34 mouse cellular contexts compared by ENCODE assay signal in the genomic region with DNA sequence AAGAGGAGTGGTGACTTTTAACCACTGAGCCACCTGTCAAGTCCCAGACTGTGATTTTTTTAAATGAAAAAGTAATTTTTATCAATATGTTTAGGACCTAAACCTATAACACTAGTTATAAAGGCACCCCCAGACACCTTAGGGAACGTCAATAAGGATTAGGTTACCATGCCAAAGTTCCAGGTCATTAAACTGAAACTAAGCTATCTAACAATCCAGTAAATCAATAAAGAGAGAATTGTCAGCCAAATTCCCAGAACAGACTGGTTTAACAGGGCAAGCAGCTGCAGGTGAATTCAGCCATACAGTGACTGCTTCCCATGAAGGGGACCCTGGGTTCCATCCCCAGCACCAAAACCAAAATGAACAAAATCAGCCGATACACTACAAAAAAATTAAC.
"Had no signal": no experiment of that assay in that cellular context is flagged by ENCODE, and none has a peak within 500 bp of the region (broad histone marks: within the 10 kb centered on the region; RNA-seq: fewer than 3 reads in every experiment).

No protein-coding gene starts in this region.

- H3K9ac ChIP-seq: heart, embryonic 12.5 days; heart, embryonic 13.5 days; heart, embryonic 15.5 days; hindbrain, embryonic 12.5 days; hindbrain, embryonic 13.5 days; hindbrain, embryonic 14.5 days; hindbrain, embryonic 15.5 days; intestine, embryonic 15.5 days; kidney, embryonic 15.5 days had no signal

- H3K9me3 ChIP-seq: heart, embryonic 10.5 days; heart, embryonic 12.5 days; heart, embryonic 13.5 days; heart, embryonic 15.5 days; hindbrain, embryonic 10.5 days; hindbrain, embryonic 12.5 days; hindbrain, embryonic 15.5 days; intestine, embryonic 15.5 days; kidney, embryonic 15.5 days had no signal

- H3K27me3 ChIP-seq: heart, embryonic 12.5 days; heart, embryonic 13.5 days; heart, embryonic 15.5 days; hindbrain, embryonic 12.5 days; hindbrain, embryonic 13.5 days; hindbrain, embryonic 15.5 days; intestine, embryonic 15.5 days; kidney, embryonic 15.5 days had no signal

- ATAC-seq: hindbrain, embryonic 16.5 days; hindbrain, postnatal 0 days; inflammation-experienced regulatory T-cells, adult 6 months; intestine, embryonic 15.5 days; intestine, embryonic 16.5 days; intestine, postnatal 0 days had no signal

- H3K36me3 ChIP-seq: heart, embryonic 10.5 days; heart, embryonic 12.5 days; heart, embryonic 13.5 days; heart, embryonic 15.5 days; hindbrain, embryonic 10.5 days; hindbrain, embryonic 12.5 days; hindbrain, embryonic 13.5 days; hindbrain, embryonic 15.5 days; intestine, embryonic 15.5 days; kidney, embryonic 15.5 days had no signal

- H3K4me3 ChIP-seq: heart, embryonic 10.5 days; heart, embryonic 12.5 days; heart, embryonic 13.5 days; heart, embryonic 15.5 days; hindbrain, embryonic 10.5 days; hindbrain, embryonic 12.5 days; hindbrain, embryonic 13.5 days; hindbrain, embryonic 15.5 days; intestine, embryonic 15.5 days; kidney, embryonic 15.5 days; layer of hippocampus, adult 2 months had no signal

- H3K27ac ChIP-seq: heart, embryonic 10.5 days; heart, embryonic 13.5 days; heart, embryonic 15.5 days; hindbrain, embryonic 10.5 days; hindbrain, embryonic 12.5 days; hindbrain, embryonic 13.5 days; hindbrain, embryonic 14.5 days; hindbrain, embryonic 15.5 days; hindbrain, postnatal 0 days; intestine, embryonic 15.5 days; kidney, embryonic 15.5 days; kidney, postnatal 0 days; layer of hippocampus, adult 2 months had no signal

- H3K4me2 ChIP-seq: heart, embryonic 11.5 days; heart, embryonic 12.5 days; heart, embryonic 13.5 days; heart, embryonic 15.5 days; hindbrain, embryonic 12.5 days; hindbrain, embryonic 13.5 days; hindbrain, embryonic 14.5 days; hindbrain, embryonic 15.5 days; intestine, embryonic 15.5 days; kidney, embryonic 15.5 days had no signal

- H3K4me1 ChIP-seq: heart, embryonic 10.5 days; heart, embryonic 12.5 days; heart, embryonic 13.5 days; heart, embryonic 15.5 days; hindbrain, embryonic 10.5 days; hindbrain, embryonic 12.5 days; hindbrain, embryonic 13.5 days; hindbrain, embryonic 15.5 days; intestine, embryonic 15.5 days; kidney, embryonic 15.5 days had no signal

- DNase-seq: heart, postnatal 10 days; heart, postnatal 14 days; heart, postnatal 36 days; heart, postnatal 4 days; kidney, adult 11 months; kidney, adult 18-20 months; kidney, adult 2 months; kidney, adult 8-10 months; kidney, adult 9 months; kidney, postnatal 10 days; kidney, postnatal 25 days; kidney, postnatal 36 days; kidney, postnatal 4 days; layer of hippocampus, adult 9-11 months; layer of hippocampus, postnatal 36 days had no signal
